Mouse (Mus musculus): ENCODE data around the gene Slc35e4. TPM values are rescaled to one million over a fixed set of nuclear protein-coding genes. Genes with fewer than 3 reads are reported as not detected.
"Not testable (repeated sequence)": the region's sequence is repeated elsewhere in the genome, so short reads cannot be mapped to it uniquely, and the experiment has no call there.

The Slc35e4 gene
- total RNA-seq (2021): 1 to 10 TPM; 3.7 to 4.6 TPM
- long read RNA-seq, experiment 1, transcript Slc35e4-201 (2 exons, 3,059 nt): major isoform, 16 of 18 reads
- long read RNA-seq, experiment 1, partial matches to known transcripts: 2 of 18 reads
- long read RNA-seq, experiment 1, other reads (novel, unspliced or antisense): 0 of 18 reads
- long read RNA-seq, experiment 2, transcript Slc35e4-201 (2 exons, 3,059 nt): major isoform, 6 of 6 reads
- long read RNA-seq, experiment 2, partial matches to known transcripts: 0 of 6 reads
- long read RNA-seq, experiment 2, other reads (novel, unspliced or antisense): 0 of 6 reads

DNA sequence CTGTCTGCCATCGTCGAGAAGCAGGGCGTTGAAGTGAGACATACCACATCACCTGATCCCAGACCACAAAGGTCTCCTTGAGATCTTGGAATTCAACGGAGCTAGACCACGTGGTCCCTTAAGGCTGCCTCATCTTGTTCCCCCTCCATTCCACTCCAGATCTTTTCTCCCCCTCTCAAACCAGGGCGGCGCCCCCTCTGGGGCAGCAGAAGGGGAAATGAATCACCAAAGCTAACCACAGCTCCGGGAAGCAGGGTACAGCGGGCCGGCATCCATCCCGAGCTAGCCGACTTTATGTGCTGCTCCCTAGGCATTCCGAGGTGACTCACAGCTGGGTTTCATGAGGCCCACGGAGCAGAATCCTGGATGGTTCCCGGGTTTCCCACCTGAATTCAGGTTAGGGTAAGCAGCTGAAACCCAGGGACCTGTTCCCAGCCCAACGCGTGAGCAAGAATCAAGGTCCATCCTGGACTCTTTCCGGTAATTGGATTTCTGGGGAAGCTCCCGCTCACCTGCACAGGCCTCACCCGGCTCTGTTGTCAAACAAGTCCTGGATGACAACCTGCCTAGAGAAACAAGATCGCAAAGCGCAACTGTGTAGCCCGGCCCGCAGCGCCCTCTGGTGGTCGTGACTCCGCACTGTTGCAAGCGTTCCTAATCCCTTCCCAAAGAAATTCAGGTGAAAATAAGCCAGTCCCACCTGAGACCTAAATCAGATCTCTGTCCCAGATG, at the start of gene Slc35e4:
Gene Slc35e4 (minus strand): TSS at position 556 of the 732 bp plus-strand sequence.
- DNase-seq: peak; percentile 92

DNA sequence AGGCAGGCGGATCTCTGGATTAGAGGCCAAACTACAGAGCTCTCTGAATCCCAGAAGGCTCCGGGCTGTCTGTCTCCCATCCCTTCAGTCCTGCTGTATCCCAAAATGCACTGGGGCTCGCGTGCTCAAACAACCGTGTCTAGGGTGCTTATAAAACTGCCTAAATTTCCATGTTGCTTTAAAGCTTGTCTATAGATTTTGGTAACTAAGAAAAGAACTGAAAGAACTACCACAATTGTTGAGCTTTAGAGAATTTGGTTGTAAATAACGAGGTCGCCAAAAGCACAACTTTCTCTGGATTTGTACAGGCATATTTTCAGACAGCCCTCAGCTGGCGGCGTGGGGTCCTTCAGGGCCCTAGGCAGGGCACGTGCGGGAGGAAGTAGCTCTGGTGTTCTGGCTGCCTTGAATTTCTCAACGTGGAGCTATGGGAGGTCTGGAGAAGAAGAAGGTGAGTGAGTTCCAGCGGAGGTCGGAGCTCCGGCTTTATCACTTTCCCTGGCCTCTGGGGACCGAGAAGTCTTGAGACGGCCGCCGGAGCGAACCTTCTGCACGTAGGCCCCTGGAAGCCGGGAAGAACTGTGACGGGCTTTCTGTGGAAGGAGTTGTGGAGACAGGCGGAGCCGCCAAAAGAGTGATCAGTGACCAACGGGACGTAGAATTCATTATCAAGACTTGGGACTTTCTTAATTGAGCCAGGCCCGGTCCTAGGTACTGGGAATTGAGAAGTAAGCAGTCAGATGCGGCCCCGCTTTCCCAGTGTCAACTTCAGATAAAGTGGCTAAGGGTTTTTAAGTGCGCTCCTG, 49.3 kb upstream of the Slc35e4 start, which contains the start of gene Pes1:
Gene Pes1 (plus strand): TSS at position 366 of the 806 bp plus-strand sequence.
- peak; percentile 84 for DNase-seq

GRCm38 (mm10) chr11:3963155-3963554, 48.7 kb upstream of the Slc35e4 start:
- no peak for DNase-seq

- DNase-seq: no peak
These were observed 47.3 kb upstream of the Slc35e4 start for GRCm38 (mm10) chr11:3961761-3962160.

DNA sequence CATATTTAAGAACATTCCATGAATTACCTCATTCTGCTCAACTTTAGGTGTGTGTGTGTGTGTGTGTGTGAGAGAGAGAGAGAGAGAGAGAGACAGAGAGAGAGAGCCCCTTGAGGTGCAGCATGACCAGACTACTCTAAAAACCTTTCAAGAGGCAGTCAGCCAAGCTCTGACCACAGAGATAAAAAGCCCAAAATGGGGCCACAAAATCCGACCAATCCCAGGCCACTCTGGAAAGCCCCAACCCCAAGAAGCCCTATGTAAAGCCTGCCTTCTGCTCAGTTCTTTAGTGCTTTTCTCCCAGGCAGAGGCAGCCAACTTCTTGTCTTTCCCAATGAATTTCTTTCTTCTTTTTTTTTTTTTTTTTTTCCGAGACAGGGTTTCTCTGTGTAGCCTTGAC, 46.4 kb upstream of the Slc35e4 start:
- DNase-seq: no peak

- DNase-seq: not testable (repeated sequence)
These were observed 40.9 kb upstream of the Slc35e4 start for GRCm38 (mm10) chr11:3955371-3955770.

DNA sequence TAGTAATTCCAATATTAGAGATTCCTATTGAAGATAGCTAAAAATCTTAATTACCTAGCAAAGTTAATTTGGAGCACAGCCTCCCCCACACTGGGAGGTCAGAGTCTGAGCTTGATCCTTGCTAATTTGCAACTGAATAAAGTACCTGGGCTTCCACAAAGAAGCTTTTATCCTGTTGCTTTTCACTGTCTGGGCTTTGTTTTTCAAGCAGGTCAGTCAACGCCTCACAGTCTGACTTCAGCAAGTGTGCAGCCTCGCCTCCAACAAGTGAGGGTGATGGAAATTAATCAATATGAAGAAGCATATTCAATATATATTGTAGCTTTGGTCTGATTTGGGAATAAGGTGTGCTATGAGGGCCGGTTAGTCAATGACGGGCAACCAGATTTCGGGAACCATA, 40.4 kb upstream of the Slc35e4 start:
- not testable (repeated sequence) for DNase-seq

DNA sequence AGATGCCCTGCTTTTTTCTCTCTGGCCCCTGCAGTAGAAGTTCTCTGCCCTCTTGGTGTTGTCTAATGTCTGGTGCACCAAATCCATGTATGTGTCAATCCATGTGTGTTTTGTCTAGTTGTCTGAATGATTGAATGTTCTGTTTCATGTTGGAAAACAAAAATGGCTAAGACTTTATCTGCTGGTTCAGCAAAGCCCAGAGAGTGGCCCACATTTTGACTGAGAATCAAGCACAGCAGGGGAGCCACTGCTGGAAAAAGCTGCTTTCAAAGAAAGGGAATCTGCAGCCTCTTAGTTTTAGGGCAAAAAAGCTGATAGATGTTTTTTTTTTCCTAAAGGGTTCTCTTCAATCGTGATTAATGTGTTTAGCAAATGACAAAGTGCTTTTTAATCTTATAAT, 31.9 kb upstream of the Slc35e4 start:
- no peak for DNase-seq

GRCm38 (mm10) chr11:3941371-3941770, 26.9 kb upstream of the Slc35e4 start:
- no peak for DNase-seq

GRCm38 (mm10) chr11:3937321-3937874, 22.9 kb upstream of the Slc35e4 start:
- DNase-seq: no peak

- DNase-seq: no peak
These were observed 21.9 kb upstream of the Slc35e4 start for GRCm38 (mm10) chr11:3936318-3936717.

GRCm38 (mm10) chr11:3935135-3935534, 20.7 kb upstream of the Slc35e4 start:
- DNase-seq: no peak

- DNase-seq: no peak
These were observed 19.4 kb upstream of the Slc35e4 start for GRCm38 (mm10) chr11:3933756-3934285.

DNA sequence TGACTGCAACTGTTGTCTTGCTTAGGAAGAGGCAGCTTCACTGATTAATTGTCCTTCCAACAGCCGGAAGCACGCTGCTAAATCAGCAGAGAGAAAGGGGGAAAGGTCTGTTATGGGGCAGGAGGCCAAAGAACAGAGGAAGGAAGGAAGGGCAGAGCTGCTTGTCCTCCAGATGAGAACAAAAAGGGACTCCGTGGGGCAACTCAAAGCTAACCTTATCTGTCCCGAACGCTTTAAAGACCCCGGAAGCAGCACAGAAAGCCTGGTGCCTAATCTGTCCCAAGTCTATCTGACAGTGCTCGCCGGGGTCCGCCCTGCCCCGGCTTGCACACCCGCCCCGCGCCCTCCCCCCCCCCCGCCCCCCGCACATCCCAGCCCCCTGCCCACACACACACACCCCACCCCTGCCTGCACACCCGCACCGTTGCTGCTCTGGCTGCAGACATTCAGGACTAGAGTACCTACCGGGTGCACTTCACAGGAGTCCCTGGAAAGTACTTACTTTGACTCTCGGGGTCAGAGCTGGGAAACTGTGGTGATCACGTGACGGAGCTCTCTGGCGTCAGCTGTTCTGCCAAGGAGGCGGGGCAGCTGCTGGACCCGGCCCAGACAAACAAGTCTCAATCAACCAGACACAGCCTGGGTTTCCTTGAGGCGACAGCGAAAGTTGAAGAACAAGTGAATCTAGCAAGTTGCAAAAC, 17.2 kb upstream of the Slc35e4 start, which contains the start of gene Tcn2:
Gene Tcn2 (minus strand): TSS at position 649 of the 701 bp plus-strand sequence.
- DNase-seq: peak; percentile 93

- DNase-seq: no peak
These were observed 16.5 kb upstream of the Slc35e4 start for GRCm38 (mm10) chr11:3930931-3931330.

DNA sequence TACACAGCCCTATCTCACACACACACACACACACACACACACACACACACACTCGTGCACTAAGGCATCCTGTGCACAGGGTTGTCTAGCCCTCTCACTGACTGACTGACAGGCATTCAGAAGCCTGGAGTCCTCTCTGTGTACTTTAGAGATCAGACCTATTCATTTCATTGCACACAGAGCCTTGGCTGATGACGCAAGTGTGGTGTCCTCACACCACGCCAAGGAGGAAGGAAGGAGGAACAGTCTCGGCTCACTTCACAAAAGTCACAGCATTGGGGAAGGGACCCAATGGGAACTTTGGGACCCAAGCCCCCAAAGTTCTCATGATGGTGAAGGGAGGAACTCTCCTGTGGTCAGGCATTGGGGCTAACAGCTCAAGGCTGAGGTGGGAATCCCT, 15.6 kb upstream of the Slc35e4 start:
- no peak for DNase-seq

- DNase-seq: no peak
These were observed 11.5 kb upstream of the Slc35e4 start for GRCm38 (mm10) chr11:3925916-3926315.

GRCm38 (mm10) chr11:3922731-3923130, 8.3 kb upstream of the Slc35e4 start:
- DNase-seq: no peak

- DNase-seq: no peak
These were observed 7.7 kb upstream of the Slc35e4 start for GRCm38 (mm10) chr11:3922115-3922514.

- peak; percentile 80 for DNase-seq
These were observed 6.9 kb upstream of the Slc35e4 start for GRCm38 (mm10) chr11:3921281-3921850.

DNA sequence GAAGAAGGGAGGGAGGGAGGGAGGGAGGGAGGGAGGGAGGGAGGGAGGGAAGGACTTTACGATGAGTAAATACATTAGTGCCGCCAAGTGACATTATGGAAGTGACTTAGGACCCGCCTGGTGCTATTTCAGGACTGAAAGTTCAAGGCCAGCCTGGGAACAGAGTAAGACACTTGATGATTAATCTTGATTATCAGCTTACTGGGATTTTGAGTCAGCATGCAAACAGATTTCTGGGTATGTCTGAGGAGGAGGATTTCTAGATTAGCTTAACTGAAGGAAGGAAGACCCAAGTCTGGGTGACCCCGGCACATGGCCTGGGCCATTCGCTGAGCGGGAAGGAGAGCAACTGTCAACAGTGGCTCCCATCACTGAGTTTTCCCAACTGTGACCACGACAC, 6.0 kb upstream of the Slc35e4 start:
- peak; percentile 52 for DNase-seq
